Mouse (Mus musculus) CD4-positive naive resting alpha-beta T cell, adult 76 days (primary cell): ENCODE data around the gene Olfr391-ps. TPM values are rescaled to one million over a fixed set of nuclear protein-coding genes. Genes with fewer than 3 reads are reported as not detected.

ENCODE experiments used
- total RNA-seq: library from RNA; stranded (reverse); gene quantifications from one replicate; pipeline ENCODE4 v1.2.4, GENCODE M21; 2023

The Olfr391-ps gene
- total RNA-seq: not detected

GRCm38 (mm10) chr11:73802952-73803351, at the start of gene Olfr391-ps:
Gene Olfr391-ps, minus strand, starts transcription at chr11:73803052.

GRCm38 (mm10) chr11:73851354-73851753, 48.5 kb upstream of the Olfr391-ps start, which contains the start of gene Olfr393:
Gene Olfr393, minus strand, starts transcription at chr11:73851454.

GRCm38 (mm10) chr11:73816949-73817348, 14.1 kb upstream of the Olfr391-ps start, which contains the start of gene Olfr392:
Gene Olfr392, minus strand, starts transcription at chr11:73817049.

GRCm38 (mm10) chr11:73782664-73783063, 20.2 kb downstream of the Olfr391-ps start, which contains the start of gene Olfr390:
Gene Olfr390, plus strand, starts transcription at chr11:73782964.

GRCm38 (mm10) chr11:73780613-73781012, 22.2 kb downstream of the Olfr391-ps start, which contains the start of gene Olfr389:
Gene Olfr389, minus strand, starts transcription at chr11:73780713.

Other genes starting within 250 kb of the Olfr391-ps start
- not detected for gene Olfr385, start 210.0 kb downstream of the Olfr391-ps start, total RNA-seq
- not detected for gene Olfr384, start 204.5 kb downstream of the Olfr391-ps start, total RNA-seq
- gene Zfp735, start 114.3 kb downstream of the Olfr391-ps start, total RNA-seq: not detected
- not detected for gene Olfr389, start 22.3 kb downstream of the Olfr391-ps start, total RNA-seq
- gene Olfr390, start 20.1 kb downstream of the Olfr391-ps start, total RNA-seq: not detected
- not detected for gene Olfr392, start 14.0 kb upstream of the Olfr391-ps start, total RNA-seq
- gene Olfr393, start 48.4 kb upstream of the Olfr391-ps start, total RNA-seq: not detected
- gene Olfr394, start 87.7 kb upstream of the Olfr391-ps start, total RNA-seq: not detected
- not detected for gene Olfr395, start 106.2 kb upstream of the Olfr391-ps start, total RNA-seq
- not detected for gene Olfr23, start 133.6 kb upstream of the Olfr391-ps start, total RNA-seq
- not detected for gene Olfr397, start 157.8 kb upstream of the Olfr391-ps start, total RNA-seq
- not detected for gene Olfr398, start 187.4 kb upstream of the Olfr391-ps start, total RNA-seq